Mouse (Mus musculus): ENCODE results near the gene Ptpn14. TPM values are rescaled to one million over a fixed set of nuclear protein-coding genes. Genes with fewer than 3 reads are reported as not detected.

Ptpn14 gene
- polyA plus RNA-seq, 1 experiment, result 0.50 TPM

- no peaks in the 10 kb centered on the region for H3K4me1 ChIP-seq (ENCODE audit: control insufficient read depth, insufficient read depth, low read length)
- no peak overlapping the region for H3K4me3 ChIP-seq (ENCODE audit: insufficient read depth, low read length)
- H3K27ac ChIP-seq (ENCODE audit: insufficient read depth, low read depth, low read length), result no peak overlapping the region
- TF ChIP-seq POLR2A (IDR thresholded peaks at IDR 0.05; ENCODE audit: borderline replicate concordance, low read depth, low read length) (no peak), CTCF (IDR thresholded peaks at IDR 0.05; ENCODE audit: low read depth, low read length) (no peak)
These were observed 11.9 kb upstream of the Ptpn14 start for GRCm38 (mm10) chr1:189715915-189716797.

DNA sequence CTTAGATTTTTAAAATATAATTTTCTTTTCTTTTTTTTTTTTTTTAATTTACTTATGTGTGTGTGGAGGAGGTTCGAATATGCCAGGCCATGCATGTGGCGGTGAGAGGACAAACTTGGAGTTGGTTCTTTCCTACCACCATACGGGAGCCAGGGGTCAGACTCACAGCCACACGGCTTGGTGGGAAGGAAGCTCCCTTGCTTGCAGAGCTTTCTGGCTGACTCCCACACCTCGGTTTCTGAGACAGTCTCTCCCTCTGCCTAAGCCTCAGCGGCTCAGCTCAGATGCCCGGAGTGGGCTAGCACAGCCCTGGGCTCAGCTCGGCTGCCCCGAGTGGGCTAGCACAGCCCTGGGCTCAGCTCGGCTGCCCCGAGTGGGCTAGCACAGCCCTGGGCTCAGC lies 10.5 kb upstream of the Ptpn14 start:
- H3K27ac ChIP-seq (ENCODE audit: insufficient read depth, low read depth, low read length), result no peak overlapping the region
- no peak overlapping the region for H3K4me3 ChIP-seq (ENCODE audit: insufficient read depth, low read length)
- no peak for TF ChIP-seq POLR2A (IDR thresholded peaks at IDR 0.05; ENCODE audit: borderline replicate concordance, low read depth, low read length)
- TF ChIP-seq CTCF (IDR thresholded peaks at IDR 0.05; ENCODE audit: low read depth, low read length), result no peak
- no peaks in the 10 kb centered on the region for H3K4me1 ChIP-seq (ENCODE audit: control insufficient read depth, insufficient read depth, low read length)

DNA sequence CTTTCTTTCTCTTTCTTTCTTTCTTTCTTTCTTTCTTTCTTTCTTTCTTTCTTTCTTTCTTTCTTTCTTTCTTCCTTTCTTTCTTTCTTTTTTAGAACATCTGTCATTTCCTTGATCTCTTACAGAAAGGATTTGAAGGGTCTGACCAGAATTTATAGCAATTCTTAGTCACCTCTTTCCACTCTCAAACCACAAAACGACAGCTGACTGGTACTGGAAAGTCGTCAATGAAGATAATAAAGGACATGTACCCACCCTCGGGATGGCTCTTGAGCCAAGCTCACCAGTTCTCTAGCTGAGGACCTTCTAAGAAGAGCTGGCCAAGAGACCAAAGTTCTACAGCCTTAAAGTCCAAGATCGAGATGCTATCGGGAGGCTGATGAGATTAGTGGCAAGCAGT lies 9.5 kb upstream of the Ptpn14 start:
- no peak overlapping the region for H3K27ac ChIP-seq (ENCODE audit: insufficient read depth, low read depth, low read length)
- TF ChIP-seq POLR2A (IDR thresholded peaks at IDR 0.05; ENCODE audit: borderline replicate concordance, low read depth, low read length) (no peak), CTCF (IDR thresholded peaks at IDR 0.05; ENCODE audit: low read depth, low read length) (no peak)
- no peaks in the 10 kb centered on the region for H3K4me1 ChIP-seq (ENCODE audit: control insufficient read depth, insufficient read depth, low read length)
- H3K4me3 ChIP-seq (ENCODE audit: insufficient read depth, low read length), result no peak overlapping the region

GRCm38 (mm10) chr1:189726121-189726520 lies 1.9 kb upstream of the Ptpn14 start:
- H3K27ac ChIP-seq (ENCODE audit: insufficient read depth, low read depth, low read length), result no peak overlapping the region
- TF ChIP-seq POLR2A (IDR thresholded peaks at IDR 0.05; ENCODE audit: borderline replicate concordance, low read depth, low read length) (no peak), CTCF (IDR thresholded peaks at IDR 0.05; ENCODE audit: low read depth, low read length) (no peak)
- H3K4me3 ChIP-seq (ENCODE audit: insufficient read depth, low read length), result no peak overlapping the region
- H3K4me1 ChIP-seq (ENCODE audit: control insufficient read depth, insufficient read depth, low read length), result no peaks in the 10 kb centered on the region

DNA sequence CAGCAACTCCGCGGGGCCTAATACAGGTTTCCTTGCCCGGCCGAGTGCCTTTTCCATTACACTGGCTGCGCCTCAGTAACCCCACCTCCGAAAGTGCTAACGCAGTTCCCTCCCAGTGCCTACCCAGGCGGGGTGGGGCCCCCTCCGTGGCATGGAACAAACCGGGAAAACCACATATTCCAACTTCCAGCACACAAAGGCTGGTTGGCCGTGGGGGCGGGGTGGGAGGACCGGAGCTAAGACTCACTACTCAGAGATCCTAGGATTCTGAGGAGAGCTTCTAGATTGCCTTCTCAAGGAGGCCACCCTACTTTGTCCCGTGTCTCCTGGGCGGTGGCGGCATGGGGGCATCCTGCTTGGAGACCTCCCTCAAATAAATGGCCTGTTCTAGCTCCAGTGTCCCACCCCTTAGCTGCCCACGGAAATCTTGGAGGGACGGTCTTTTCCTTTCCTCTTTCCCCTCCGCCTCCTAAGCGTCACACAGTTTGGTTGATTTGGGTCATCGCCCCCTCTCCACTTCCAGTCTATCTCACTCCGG lies 653 bp upstream of the Ptpn14 start:
- H3K4me3 ChIP-seq (ENCODE audit: insufficient read depth, low read length), result no peak overlapping the region
- H3K27ac ChIP-seq (ENCODE audit: insufficient read depth, low read depth, low read length), result no peak overlapping the region
- TF ChIP-seq POLR2A (IDR thresholded peaks at IDR 0.05; ENCODE audit: borderline replicate concordance, low read depth, low read length), result no peak
- TF ChIP-seq CTCF (IDR thresholded peaks at IDR 0.05; ENCODE audit: low read depth, low read length), result no peak
- no peaks in the 10 kb centered on the region for H3K4me1 ChIP-seq (ENCODE audit: control insufficient read depth, insufficient read depth, low read length)

GRCm38 (mm10) chr1:189728784-189729115 lies 682 bp downstream of the Ptpn14 start:
- TF ChIP-seq POLR2A (IDR thresholded peaks at IDR 0.05; ENCODE audit: borderline replicate concordance, low read depth, low read length) (no peak), CTCF (IDR thresholded peaks at IDR 0.05; ENCODE audit: low read depth, low read length) (no peak)
- Histone ChIP-seq H3K27ac (ENCODE audit: insufficient read depth, low read depth, low read length) (no peak overlapping the region), H3K4me1 (ENCODE audit: control insufficient read depth, insufficient read depth, low read length) (no peaks in the 10 kb centered on the region), H3K4me3 (ENCODE audit: insufficient read depth, low read length) (no peak overlapping the region)

DNA sequence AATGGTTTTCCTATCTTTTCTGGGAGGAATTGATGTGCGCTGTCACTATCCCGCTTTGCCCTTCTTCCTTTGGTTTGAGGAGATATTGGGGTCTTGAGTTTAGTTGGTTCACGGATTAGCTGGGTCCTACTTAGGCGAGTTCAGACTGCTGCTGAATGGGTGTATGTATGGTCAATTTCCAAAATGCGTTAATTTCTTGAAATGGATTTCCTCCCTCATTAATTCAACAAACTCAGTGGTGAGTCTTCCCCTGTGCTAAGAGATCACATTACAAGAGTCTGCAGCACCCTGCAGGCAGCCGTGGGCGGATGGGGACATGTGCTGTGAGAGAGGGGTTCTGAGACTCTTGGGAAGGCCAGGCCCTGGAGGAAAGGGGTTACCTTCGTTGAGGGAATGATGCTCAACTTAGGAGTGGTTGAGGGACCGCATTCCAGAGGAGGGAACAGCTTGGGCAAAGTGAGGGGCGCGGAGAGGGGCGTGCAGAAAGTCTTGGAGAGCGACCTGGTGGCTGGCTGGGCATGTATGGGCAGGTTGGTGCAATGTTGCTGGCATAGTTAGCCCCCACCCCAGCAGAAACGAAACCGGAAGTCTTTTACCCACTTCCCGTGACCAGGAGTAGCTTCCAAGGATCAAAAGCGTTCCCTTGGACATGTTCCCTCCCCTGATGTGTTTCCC lies 1.2 kb downstream of the Ptpn14 start:
- TF ChIP-seq POLR2A (IDR thresholded peaks at IDR 0.05; ENCODE audit: borderline replicate concordance, low read depth, low read length), result no peak
- no peak for TF ChIP-seq CTCF (IDR thresholded peaks at IDR 0.05; ENCODE audit: low read depth, low read length)
- H3K4me3 ChIP-seq (ENCODE audit: insufficient read depth, low read length), result no peak overlapping the region
- H3K27ac ChIP-seq (ENCODE audit: insufficient read depth, low read depth, low read length), result no peak overlapping the region
- no peaks in the 10 kb centered on the region for H3K4me1 ChIP-seq (ENCODE audit: control insufficient read depth, insufficient read depth, low read length)

DNA sequence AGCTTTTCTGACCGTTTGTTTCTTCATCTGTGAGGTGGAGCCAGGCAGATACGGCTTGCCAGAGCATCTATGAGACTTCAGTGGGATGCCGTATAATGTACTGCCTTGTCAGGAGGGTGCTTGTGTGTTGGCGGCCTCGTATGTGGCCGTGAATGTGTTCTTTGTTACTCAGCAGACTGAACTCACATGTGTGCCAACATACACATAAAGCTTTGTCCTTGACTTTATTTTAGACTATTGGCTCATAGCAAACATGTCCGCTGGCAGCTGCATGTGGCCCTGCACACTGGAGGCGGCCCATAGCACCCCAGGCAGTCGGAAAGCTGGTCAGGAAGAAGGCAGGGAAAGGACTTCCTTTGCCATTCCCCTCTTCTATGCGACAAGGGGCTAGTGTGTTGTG lies 3.6 kb downstream of the Ptpn14 start:
- H3K4me3 ChIP-seq (ENCODE audit: insufficient read depth, low read length), result no peak overlapping the region
- no peak for TF ChIP-seq POLR2A (IDR thresholded peaks at IDR 0.05; ENCODE audit: borderline replicate concordance, low read depth, low read length)
- H3K27ac ChIP-seq (ENCODE audit: insufficient read depth, low read depth, low read length), result no peak overlapping the region
- H3K4me1 ChIP-seq (ENCODE audit: control insufficient read depth, insufficient read depth, low read length), result no peaks in the 10 kb centered on the region

DNA sequence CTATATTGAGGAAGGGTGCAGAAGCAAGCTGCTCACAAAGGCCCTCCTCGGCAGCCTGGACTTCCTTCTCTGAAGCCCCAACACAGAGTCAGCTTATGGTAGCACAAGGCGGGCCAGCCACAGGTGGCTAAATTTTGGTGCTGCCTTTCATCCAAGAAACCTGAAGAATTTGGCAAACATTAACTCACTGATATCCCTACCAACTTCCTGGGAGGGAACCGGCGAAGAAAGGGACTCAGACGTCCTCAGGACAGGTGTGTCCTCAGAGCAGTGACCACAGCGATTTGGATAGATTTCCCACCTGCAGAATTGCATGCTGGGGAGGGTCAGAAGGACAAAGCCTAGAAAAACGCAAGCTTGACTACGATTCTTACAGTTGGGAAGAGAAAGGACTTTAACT lies 4.1 kb downstream of the Ptpn14 start:
- Histone ChIP-seq H3K4me1 (ENCODE audit: control insufficient read depth, insufficient read depth, low read length) (no peaks in the 10 kb centered on the region), H3K27ac (ENCODE audit: insufficient read depth, low read depth, low read length) (no peak overlapping the region), H3K4me3 (ENCODE audit: insufficient read depth, low read length) (no peak overlapping the region)
- no peak for TF ChIP-seq POLR2A (IDR thresholded peaks at IDR 0.05; ENCODE audit: borderline replicate concordance, low read depth, low read length)
- no peak for TF ChIP-seq CTCF (IDR thresholded peaks at IDR 0.05; ENCODE audit: low read depth, low read length)

- Histone ChIP-seq H3K4me3 (ENCODE audit: insufficient read depth, low read length) (no peak overlapping the region), H3K4me1 (ENCODE audit: control insufficient read depth, insufficient read depth, low read length) (no peaks in the 10 kb centered on the region), H3K27ac (ENCODE audit: insufficient read depth, low read depth, low read length) (no peak overlapping the region)
- no peak for TF ChIP-seq POLR2A (IDR thresholded peaks at IDR 0.05; ENCODE audit: borderline replicate concordance, low read depth, low read length)
- no peak for TF ChIP-seq CTCF (IDR thresholded peaks at IDR 0.05; ENCODE audit: low read depth, low read length)
These were observed 12.0 kb downstream of the Ptpn14 start for GRCm38 (mm10) chr1:189740075-189740474.

Measured in bone marrow macrophage, adult 2 months (primary cell).